Comparison of ENCODE assay signal across 8 mouse cellular contexts in the genomic region with DNA sequence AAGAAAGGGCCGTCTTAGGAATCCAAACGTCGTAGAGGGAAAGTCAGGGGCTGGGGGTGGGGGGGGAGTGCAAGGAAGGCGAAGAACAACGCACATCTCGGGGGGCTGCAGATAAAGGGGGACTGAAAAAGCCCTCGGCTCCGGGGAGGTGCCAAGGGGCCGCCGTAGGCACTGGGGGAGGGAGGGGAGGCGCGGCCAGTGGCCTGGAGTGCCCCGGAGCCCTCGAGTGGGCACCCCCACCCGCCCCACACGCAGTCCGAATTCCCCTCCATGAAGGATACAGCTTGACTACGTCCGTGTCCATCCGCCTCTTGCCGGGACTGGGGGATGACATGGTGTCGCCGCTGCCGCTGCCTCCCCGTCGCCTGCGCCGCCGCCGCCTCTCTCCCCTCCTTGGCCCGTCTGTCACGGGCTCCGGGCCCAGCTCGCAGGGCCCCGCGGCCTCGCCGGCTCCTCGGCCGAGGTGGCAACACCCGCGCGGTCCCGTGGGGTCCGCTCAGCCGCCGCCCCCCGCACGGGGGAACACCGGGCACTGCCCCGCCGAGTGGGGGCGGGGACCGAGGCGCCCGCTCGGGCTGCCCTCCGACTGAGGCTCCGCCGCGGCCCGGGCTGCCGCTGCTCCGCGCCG. TPM values are rescaled to one million over a fixed set of nuclear protein-coding genes. Genes with fewer than 3 reads are reported as not detected.
DNase-seq lines count a peak whose midpoint lies in the region; ATAC-seq and TF ChIP-seq lines count a peak whose summit lies in the region.
"Not testable (repeated sequence)": the region's sequence is repeated elsewhere in the genome, so short reads cannot be mapped to it uniquely, and the experiment has no call there.

No protein-coding gene starts in this region.

- not testable (repeated sequence) for TF ChIP-seq CTCF in lung, embryonic 14.5 days (IDR thresholded peaks at IDR 0.05; ENCODE audit: low read depth); testis, adult 2 months (IDR thresholded peaks at IDR 0.05; ENCODE audit: control insufficient read depth, insufficient read depth, insufficient replicate concordance, low read depth, low read length)

- peak overlapping the region; percentile 87 for H3ac ChIP-seq in myocyte (ENCODE audit: control insufficient read depth, insufficient read length)

- not testable (repeated sequence) for H3K27me3 ChIP-seq in hindbrain, embryonic 12.5 days; lung, embryonic 14.5 days (ENCODE audit: insufficient read depth, low read length); myocyte (ENCODE audit: control insufficient read depth, insufficient read depth, insufficient read length); testis, adult 2 months (ENCODE audit: control insufficient read depth, insufficient read depth, low read length)

- TF ChIP-seq POLR2A in myocyte (IDR thresholded peaks at IDR 0.05; ENCODE audit: insufficient read length, low read depth); testis, adult 2 months (IDR thresholded peaks at IDR 0.05; ENCODE audit: control insufficient read depth, low read depth, low read length): not testable (repeated sequence)

- WGBS in hindbrain, embryonic 12.5 days, result under 1% methylated on average over 53 of the region's 66 CpGs
- WGBS in lung, embryonic 14.5 days, result under 1% methylated on average over 34 of the region's 66 CpGs

- not testable (repeated sequence) for H3K4me1 ChIP-seq in ES-E14 (ENCODE audit: control insufficient read depth in 2 of 2, insufficient read depth in 2 of 2, low read length in 2 of 2, poor library complexity in 1 of 2); testis, adult 2 months (ENCODE audit: control insufficient read depth, insufficient read depth, low read length)
- peaks cover 28% of the 10 kb centered on the region for H3K4me1 ChIP-seq in hindbrain, embryonic 12.5 days
- peaks cover 37% of the 10 kb centered on the region for H3K4me1 ChIP-seq in lung, embryonic 14.5 days (ENCODE audit: insufficient read depth)

- DNase-seq in ES-E14 (ENCODE audit: low read depth, low spot score), result not testable (repeated sequence)
- DNase-seq in cerebellum, postnatal 10 days, result peak; percentile 71 to 77
- DNase-seq in layer of hippocampus, adult 9-11 months, result peak; percentile 32
- peak; percentile 39 for DNase-seq in lung, embryonic 14.5 days

- H3K4me3 ChIP-seq in ES-E14 (ENCODE audit: insufficient read depth in 1 of 2, low read depth in 1 of 2, low read length in 2 of 2, poor library complexity in 1 of 2, severe bottlenecking in 1 of 2), result peak overlapping the region; percentile 76 to 84
- H3K4me3 ChIP-seq in hindbrain, embryonic 12.5 days, result peak overlapping the region; percentile 69
- H3K4me3 ChIP-seq in lung, embryonic 14.5 days (ENCODE audit: low read depth, low read length), result peak overlapping the region; percentile 62
- H3K4me3 ChIP-seq in myocyte, result peak overlapping the region; percentile 57
- peak overlapping the region; percentile 95 for H3K4me3 ChIP-seq in testis, adult 2 months (ENCODE audit: control insufficient read depth, low read depth, low read length)

- H3K36me3 ChIP-seq in ES-E14 (ENCODE audit: control insufficient read depth, insufficient read depth, low read length, poor library complexity, severe bottlenecking); hindbrain, embryonic 12.5 days; lung, embryonic 14.5 days (ENCODE audit: insufficient read depth); myocyte (ENCODE audit: control insufficient read depth, insufficient read depth); testis, adult 2 months (ENCODE audit: control insufficient read depth, insufficient read depth, low read length): not testable (repeated sequence)

- H3K4me2 ChIP-seq in hindbrain, embryonic 12.5 days (replicated peaks), result peak overlapping the region; percentile 68
- H3K4me2 ChIP-seq in lung, embryonic 14.5 days, result peak overlapping the region; percentile 79
- peak overlapping the region; percentile 95 for H3K4me2 ChIP-seq in myocyte (ENCODE audit: low read depth)

- H3K27ac ChIP-seq in ES-E14 (ENCODE audit: insufficient read depth, low read depth, low read length, poor library complexity, severe bottlenecking), result peak overlapping the region; percentile 26; the same call in 1 of the 2 replicates
- H3K27ac ChIP-seq in hindbrain, embryonic 12.5 days, result peak overlapping the region; percentile 94
- H3K27ac ChIP-seq in lung, embryonic 14.5 days (ENCODE audit: low read depth), result peak overlapping the region; percentile 92
- peak overlapping the region; percentile 92 for H3K27ac ChIP-seq in testis, adult 2 months (ENCODE audit: control insufficient read depth, insufficient read depth, low read depth, low read length)

- peak; percentile 3; the same call in 1 of the 2 replicates for ATAC-seq in frontal cortex, adult (ENCODE audit: low TSS enrichment)
- peak; percentile 76 for ATAC-seq in hindbrain, embryonic 12.5 days (ENCODE audit: low FRiP score)
- peak; percentile 46; the same call in 1 of the 2 replicates for ATAC-seq in lung, embryonic 14.5 days (ENCODE audit: insufficient read depth)

- in situ Hi-C loops in ES-E14 (cut with MboI; ENCODE audit: low sequenced_read_pairs in 2 of 2, unreplicated experiment in 2 of 2), result not testable (repeated sequence)

- peak overlapping the region; percentile 88 for H3K9ac ChIP-seq in ES-E14 (ENCODE audit: insufficient read depth, low read depth, low read length, poor library complexity, severe bottlenecking)
- H3K9ac ChIP-seq in hindbrain, embryonic 12.5 days, result peak overlapping the region; percentile 90
- H3K9ac ChIP-seq in lung, embryonic 14.5 days, result peak overlapping the region; percentile 75

- H3K79me2 ChIP-seq in myocyte (ENCODE audit: control insufficient read depth, insufficient read depth), result peaks cover 48% of the 10 kb centered on the region

- H3K9me3 ChIP-seq in ES-E14 (ENCODE audit: control insufficient read depth, insufficient read depth, low read depth, low read length); hindbrain, embryonic 12.5 days (replicated peaks); lung, embryonic 14.5 days (ENCODE audit: low read depth, low read length): not testable (repeated sequence)

RNA-seq across cellular contexts. Expression of gene Ube2h, which starts 0.5 kb away (rescaled TPM):
- total RNA-seq in ES-E14 (2012; rRNA removed), result 9.9 and 16.6 TPM in 2 replicates
- 72.4 and 76.4 TPM in 2 replicates for polyA plus RNA-seq in hindbrain, embryonic 12.5 days (2016; fragmentation: Nextera tagmentation; extraction: Ambion mirVana)
- polyA plus RNA-seq in lung, embryonic 14.5 days (2014; fragmentation: Nextera tagmentation; extraction: Ambion mirVana), result 42.3 and 45.8 TPM in 2 replicates
- polyA plus RNA-seq in myocyte (2012; fragmentation: generic; extraction: Trizol), result 33.5 TPM
- 35.4 and 43.8 TPM in 2 replicates for polyA plus RNA-seq in testis, adult 2 months (2012; rRNA removed)

Comparison
In these comparisons a context has a peak if more than half of its experiments do, and no peak if none do; other contexts are left out.
1. H3K27ac ChIP-seq: peak in every context shown above with its lines; median percentile 94 in hindbrain, embryonic 12.5 days; 92 in lung, embryonic 14.5 days; 92 in testis, adult 2 months; 26 in ES-E14.
2. ATAC-seq: peak in every context shown above with its lines; median percentile 76 in hindbrain, embryonic 12.5 days; 46 in lung, embryonic 14.5 days; 3 in frontal cortex, adult.